Mouse (Mus musculus): Measurements from ENCODE around the gene Tomm34.

DNA sequence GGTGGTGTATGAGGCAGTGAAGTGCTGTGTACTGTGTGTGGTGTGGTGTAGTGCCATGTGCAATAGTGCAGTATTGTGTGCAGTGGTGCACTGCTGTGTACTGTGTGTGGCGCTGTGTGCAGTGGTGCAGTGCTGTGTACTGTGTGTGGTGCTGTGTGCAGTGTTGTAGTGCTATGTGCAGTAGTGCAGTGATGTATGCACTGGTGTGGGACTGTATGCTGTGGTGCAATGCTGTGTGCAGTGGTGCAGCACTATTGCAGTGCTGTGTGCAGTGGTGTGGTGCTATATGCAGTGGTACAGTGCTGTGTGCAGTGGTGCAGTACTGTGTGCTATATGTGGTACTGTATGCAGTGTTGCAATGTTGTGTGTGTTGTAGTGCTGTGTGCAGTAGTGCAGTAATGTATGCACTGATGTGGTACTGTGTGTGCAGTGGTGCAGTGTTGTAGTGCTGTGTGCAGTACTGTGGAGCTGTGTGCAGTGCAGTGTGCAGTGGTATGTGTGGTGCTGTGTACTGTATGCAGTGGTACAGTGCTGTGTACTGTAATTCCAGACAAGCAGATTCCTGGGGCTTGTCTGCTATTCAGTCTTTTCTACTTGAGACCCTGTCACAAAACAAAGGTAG lies 32.5 kb downstream of the Tomm34 start:
- TF ChIP-seq CTCF (IDR thresholded peaks at IDR 0.05; ENCODE audit: borderline replicate concordance, extremely low read depth, insufficient read depth, insufficient read length) (no peak), POLR2A (IDR thresholded peaks at IDR 0.05; ENCODE audit: borderline replicate concordance, extremely low read depth, insufficient read depth, insufficient read length, poor library complexity, severe bottlenecking) (no peak)
